Mouse (Mus musculus): ENCODE data around the gene Usp2.

The Usp2 gene

DNA sequence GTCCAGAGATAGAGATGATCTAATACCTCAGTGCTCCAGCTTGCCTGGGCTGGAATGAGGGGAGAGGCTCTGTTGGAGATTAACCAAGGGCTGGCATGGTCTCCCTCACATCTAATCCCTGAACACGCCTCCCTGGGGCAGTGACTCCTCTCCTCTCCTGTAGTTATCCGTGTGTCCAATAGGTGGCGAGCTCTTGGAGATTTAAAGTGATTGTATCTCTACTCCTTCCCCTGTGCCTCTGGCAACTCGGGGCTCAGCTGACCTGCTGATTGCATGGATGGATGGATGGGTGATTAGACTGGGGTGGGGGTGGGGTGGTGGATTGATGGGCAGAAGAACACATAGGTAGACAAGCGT, 9.9 kb downstream of the Usp2 start:
- peak; percentile 54 for DNase-seq

DNA sequence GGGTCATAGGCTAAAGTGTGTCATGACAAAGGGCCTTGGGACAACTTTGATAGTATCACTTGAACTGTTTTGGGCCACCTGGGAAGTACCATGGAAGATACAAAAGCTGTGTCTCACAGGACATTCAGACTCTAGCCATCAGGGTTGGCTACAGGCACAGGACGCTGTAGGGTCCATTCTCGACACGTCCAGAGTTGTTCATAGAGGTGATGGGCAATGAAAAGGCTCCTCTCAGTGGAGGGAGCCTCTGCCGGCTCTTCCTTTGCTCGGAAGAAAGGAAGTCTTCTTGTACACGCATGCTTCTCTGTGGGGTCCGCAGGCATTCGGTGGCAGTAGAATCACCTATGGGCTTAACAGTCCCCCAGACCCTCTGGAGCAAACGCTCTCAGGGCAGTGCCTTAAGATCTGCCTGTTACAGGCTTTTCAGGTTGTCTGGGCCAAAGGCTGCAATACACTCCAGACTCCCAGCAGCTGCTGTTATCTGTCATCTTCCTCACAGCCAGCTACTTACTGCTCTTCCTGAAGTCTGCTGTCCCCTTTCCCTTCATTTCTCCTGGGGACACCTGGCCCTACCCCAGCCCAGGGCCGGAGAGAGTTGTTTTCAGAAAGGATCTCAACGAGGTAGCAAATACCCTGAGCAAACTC, 10.6 kb downstream of the Usp2 start:
- DNase-seq = no peak

DNA sequence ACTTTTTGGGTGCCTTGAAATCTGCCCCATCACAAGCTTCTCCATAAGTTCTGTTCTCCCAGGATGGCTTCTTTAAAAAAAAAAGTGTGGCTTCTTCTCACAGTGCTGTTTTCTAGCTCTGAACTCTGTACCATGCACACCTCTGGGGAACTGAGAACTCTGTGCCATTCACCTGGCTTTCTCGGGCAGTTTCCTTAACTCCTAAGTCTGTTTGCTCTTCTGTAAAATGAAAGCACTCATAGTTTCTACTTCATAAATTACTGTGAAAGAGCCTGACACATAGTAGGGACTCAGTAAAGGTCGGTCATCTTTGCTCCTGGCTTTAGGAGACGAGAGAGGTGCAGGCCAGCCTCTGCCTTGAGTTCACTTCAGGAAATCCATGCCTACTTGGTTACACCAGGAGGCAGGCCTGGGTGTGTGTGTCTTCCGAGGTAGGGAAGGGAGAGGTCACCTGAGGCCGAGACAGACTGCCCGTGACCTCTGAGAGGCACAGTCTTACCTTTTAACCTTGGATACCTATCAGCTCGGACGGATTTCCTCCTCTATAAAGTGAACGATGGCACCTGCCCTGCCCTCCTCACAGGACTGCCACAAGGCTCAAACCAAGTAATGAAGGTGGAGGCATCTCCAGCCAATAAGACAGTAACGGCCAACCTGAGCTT, 11.4 kb downstream of the Usp2 start:
- no peak for DNase-seq

DNA sequence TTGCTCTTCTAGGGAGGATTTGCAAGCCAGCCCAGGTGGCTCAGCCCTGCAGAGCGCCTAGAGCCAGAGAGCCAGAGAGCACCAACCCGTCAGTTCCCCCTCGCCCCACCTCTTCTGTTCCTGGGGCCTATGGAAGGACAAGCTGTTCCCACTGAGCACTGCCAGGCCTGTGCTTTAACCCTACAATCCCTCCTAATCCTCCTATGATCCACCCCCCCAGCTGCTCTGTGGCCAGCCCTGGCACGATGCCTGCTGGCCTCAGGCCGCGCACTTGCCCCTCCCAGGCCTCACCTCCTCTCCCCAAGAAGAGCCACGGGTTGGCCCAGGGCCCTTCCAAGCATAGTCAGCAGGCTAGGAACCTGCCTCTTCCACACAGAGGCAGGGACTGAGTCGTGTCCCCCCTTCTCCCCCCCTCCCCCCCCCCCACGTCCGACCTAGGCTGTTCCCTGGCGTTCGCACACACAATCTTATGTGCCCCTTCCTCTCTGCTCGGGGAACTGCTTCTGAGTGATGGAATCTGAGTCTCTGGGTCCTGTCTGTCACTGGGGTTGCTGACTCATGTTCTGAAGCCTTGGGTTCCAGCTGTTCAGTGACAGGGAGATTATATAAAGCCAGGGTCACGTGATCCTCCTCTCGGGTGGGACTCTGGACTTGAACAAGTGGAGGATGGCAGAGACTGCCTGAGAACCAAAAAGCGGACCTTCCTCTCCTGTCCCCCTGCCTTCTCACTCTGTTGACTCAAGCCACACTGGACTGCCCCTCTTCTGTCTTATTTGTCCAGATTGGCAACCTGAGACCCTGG, 12.3 kb downstream of the Usp2 start:
- peak; percentile 27 for DNase-seq

DNA sequence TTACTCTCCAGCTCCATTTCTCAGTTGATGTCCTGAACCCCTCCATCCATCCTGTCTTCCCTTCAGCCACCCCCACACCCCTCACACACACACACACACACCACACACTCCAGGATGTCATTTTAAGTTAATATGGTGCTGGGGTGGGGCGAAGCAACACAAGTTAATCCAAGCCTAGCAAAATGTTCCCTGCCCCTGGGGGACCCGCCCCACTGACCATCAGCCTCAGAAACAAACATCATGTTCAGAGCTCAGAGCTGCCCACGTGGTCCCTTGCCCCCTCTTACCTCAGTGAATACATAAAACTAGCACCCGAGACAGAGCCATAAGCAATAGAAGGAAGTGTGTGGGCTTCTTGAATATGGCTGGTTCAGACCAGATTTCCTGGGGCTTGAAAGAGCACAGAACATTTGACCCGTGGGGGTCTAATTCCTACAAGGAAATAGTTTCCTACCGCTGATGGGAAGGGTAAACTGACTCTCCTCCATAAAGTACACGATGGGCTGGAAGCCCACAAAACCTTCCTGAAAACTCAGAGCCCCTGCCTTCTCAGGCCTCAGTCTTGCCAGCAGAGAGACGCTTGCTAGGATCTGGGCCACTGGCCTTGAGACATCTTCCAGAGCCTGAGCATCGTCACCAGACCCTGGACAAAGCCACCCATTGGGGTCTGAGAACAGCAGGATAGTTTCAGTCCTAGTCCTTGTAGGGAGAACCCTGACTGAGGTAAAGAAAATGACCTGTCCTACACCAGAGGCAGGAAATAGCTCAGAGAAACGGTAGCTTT, 13.4 kb downstream of the Usp2 start:
- DNase-seq = no peak

DNA sequence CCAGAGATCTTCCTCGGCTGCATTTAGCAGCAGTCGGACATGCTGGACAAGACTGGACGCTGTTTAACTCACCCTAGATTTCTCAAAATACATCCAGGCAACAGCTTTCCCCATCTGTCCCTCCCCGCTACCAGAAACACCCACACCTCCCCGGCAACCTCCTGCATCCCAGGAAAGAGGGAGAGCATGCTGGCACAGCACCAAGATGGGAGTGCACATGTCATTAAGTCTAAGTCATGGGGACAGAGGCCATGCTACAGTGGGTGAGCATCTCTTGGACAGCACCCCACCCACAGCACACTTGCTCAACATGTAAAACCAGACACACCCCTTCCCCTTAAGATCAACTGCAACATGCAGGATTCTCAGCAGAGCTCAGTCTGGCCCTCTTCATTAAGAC, 14.1 kb downstream of the Usp2 start:
- DNase-seq = no peak

DNA sequence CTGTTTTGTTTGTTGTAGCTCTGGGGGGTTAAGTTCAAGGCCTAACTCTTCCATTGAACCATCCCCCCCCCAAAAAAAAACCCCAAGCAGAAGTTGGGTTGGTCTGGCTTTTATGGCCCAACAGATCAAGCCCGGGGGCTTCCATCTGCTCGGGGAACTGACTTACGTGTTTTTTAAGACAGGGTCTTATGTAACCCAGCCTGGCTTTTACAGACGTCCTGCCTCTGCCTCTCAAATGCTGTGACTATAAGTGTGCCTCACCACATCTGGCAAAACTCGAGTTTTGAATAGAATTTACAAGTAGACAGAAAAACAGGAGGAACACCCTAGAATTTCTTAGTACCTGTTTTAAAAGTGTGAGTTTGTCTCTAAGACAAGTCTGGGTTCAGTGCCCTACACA, 14.8 kb downstream of the Usp2 start:
- no peak for DNase-seq

DNA sequence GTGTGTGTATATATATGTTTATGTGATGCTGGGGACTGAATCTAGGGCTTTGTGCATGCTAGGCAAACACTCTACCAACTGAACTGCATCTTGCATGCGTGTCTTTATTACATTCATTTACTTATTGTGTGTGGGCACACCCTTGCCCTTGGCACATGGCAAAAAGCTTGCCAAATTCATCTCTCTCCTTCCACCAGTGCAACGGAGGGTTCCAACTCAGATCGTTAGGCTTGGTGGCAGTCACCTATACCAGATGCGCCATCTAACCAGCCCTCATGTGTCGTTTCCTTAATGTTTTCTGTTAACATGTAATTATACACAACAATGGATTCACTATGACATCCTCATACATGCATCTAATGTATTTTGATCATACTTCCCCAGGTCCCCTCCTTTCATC, 15.4 kb downstream of the Usp2 start:
- no peak for DNase-seq

DNA sequence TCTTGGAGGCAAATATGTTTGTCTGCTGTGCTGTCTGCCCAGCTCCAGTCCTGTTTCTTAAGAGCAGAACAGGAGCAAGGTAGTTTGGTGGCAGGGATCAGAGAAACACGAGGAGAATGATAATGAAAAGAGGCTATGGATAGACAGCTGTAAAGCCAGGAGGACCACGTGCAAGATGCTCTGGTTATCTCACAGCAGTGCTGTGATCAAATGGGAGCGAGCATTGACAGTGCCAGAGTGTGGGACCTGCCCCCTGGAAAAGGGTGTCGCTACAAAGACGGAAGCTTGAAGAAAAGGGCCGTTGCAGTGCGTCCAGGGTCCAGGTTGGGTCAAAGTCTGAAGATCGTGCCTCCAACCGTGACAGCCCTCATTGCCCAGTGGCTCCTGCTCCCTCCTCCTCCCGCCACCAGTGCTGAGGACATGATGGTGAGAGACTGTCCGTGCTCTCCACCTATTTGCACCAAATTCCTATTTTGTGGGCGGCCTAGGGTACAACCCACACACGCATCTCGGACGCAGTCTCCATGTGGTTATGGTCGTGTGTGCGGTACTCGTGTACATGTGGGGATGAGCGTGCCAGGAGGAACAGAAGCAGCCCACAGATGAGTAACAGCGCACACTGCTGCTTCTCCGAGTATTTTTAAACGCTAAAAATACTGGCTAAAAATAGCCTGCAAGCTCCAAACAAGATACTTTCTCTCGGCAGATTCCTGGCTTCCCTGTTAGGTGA, 16.7 kb downstream of the Usp2 start:
- no peak for DNase-seq

DNA sequence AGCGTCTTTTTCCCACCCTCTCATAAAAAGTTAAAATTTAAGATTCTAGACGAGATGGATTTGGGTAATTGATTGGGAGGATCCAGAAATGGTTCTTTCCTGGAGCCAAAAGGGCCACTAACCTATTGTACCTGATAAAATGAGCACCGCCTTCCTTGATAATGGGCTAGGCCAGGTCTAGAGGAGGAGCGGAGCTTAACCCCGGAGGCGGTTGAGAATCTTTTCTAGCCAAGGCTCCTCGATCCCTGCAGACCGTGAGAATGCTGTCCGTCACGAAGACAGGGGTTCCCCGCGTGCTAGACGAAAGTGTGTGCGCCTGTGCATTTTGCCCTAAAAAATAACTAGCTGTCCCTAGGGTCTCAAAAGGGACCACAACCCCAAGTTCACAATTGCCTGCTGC, 17.4 kb downstream of the Usp2 start:
- no peak for DNase-seq

DNA sequence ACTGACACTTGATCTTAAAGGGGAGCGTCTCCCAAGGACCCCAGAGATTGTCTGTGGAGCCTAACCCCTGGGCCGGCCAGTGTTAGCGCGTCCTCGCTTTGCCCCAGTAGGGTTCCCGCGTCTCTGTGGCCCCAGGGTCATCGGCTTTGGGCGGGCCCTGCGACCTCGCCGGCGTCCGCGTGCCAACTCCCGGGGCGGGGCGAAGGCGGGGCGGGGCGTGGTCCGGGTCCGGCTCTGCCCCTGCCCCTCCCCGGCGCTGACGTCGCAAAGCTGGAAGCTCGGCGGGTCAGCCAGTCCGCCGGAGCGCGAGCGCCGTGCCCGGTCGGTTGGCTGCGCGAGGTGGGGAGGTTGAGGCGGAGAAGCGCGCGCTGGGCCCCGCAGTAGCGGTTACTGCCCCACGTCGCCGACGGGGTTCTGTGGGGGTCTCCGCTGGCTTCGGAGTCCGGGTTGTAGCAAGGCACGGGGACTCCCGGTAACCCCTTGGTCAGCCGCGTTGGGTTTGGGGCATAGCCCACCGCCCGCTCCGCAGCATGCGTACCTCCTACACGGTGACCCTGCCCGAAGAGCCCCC, 17.9 kb downstream of the Usp2 start:
- DNase-seq = peak; percentile 95

DNA sequence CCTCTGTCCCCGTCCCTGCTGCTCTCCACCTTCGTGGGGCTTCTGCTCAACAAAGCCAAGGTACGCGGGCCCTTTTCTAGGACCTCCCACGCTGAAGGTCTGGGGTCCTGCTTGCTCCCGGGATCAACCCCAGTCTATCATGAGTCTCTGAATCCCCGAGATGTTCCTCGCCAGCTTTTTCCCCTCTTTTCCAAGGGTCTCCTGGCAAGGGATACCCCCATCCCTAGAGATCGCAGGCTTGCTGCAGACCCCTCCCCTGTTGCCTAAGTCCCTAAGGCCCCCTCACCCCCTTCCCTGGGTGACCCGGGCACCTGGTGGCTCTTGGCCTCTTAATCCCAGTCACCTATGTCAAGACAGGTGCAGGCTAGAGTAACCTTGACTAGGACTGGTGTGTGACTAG, 18.5 kb downstream of the Usp2 start:
- DNase-seq = no peak

DNA sequence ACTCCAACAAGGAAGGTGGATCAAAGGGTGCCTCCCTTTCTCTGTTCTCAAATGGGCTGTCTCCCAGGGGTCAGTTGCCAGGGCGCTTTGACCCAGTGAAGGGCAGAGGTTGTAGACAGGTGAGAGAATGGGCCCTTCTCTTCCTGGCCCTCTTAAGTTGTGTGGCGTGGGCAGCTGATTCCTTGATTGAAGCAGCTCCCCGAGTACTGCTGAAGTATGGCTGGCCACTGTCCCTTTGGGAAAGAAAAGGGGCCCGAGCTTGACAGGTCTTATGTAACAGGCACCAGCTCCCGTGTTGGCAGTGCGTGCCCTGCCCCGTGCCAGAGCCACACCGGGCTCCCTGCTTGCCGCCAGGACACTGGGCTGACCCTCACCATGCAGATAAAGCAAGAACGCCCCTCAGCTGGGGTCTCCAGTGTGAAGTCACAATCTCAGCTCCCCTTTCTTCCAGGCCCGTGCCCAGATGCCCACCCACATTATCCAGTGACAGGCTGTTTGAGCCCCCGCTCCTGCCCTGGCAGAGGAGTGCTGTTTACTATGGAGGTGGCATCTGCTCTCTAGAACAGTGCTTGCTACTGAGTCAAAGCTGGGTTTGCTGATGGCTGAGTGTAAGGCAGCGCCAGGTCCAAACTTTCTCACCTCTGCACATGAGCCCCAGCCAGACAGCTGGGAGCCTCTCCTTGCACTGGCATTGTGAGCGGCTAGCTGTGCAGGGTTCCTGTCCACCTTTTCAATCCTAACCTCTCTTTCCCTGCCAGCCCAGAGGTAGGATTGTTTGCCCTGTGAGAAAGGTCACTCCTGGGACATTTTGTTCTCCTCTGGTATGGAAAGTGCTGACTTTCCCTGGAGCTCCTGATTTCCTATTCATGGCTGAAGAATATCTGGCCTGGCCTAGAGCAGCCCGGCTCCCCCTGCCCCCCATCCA, 19.2 kb downstream of the Usp2 start:
- no peak for DNase-seq

DNA sequence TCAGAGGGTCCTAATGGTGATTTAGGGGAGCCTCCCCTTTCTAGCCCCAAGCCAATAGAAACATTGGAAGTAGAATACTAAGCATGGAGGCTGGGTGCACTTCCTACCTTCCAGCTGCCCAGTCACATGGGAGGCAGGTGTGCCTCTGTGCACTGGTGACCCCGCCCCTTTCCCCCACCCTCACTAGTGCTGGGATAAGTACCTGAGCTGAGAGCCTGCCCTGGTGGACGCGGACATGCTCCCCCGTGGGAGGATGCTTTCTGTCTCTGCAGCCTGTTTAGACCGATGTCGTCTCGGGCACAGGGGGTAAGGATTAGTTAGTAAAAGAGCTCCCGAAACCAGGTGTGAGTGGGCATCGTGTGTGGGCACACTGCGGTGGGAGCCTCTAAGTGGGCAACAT, 20.1 kb downstream of the Usp2 start:
- DNase-seq = no peak

DNA sequence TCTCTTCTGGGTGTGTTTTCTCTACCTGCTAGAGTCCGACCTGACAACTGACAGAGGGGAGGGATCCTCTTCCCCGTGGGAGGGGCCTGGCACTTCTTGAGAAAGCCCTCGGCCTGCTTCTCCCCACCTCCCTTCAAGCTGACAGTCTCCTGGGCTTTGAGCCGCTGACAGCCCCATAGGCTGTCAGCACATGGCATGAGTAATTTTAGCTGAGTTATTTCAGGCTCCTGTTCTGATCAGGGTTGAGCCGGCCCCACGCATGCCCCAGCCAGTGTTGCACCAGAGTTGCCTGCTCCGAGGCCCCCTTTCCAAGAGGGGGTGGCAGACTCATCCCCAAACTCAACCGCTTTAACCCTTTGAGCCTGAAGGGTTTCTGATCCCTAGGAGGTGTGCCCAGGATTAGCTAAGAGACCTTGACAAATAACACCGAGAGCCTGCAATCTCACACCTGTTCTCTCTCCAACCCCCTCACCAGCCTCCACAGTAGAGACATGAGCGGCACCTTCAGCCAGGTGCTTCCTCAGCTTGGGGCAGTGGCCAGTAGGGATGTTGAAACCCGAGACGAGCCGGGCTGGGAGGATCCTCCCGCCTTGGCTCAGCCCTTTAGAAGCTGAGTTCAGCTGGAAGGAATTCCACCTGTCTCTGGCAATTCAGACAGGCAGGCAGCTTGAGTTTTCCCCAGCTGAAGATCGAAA, 21.1 kb downstream of the Usp2 start:
- DNase-seq = no peak

DNA sequence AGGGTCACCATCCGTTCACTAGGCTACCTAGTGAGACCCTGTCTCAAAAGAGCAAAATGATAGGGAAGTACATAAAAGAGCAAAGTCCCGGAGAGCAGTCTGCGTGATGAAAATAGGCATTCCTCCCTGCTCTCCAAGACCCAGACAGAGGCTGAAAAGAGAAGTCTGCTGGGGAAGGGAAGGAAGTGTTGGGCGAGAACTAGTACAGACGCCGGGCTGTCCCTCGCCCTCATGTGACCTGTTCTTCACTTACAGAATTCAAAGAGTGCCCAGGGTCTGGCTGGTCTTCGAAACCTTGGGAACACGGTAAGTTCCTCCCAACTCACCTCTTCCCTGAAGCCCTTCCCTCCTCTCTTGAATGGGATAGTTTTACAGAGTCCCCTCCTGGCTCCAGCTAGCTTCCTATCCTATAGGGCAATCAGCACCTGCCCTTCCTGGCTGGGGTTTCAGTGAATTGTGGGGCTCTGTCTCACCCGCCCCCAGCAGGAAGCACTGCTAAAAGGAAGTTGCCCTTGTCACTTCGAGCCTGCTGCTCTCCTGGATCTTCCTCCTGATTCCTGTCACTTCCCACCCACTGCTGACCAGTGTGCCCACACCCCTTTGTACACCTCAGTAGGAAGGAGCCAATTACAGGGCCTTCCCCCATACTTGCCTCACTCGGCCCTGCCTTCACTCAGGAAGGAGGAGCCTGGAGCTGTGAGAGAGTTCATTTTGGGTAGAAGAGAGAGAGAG, 22.2 kb downstream of the Usp2 start:
- no peak for DNase-seq

DNA sequence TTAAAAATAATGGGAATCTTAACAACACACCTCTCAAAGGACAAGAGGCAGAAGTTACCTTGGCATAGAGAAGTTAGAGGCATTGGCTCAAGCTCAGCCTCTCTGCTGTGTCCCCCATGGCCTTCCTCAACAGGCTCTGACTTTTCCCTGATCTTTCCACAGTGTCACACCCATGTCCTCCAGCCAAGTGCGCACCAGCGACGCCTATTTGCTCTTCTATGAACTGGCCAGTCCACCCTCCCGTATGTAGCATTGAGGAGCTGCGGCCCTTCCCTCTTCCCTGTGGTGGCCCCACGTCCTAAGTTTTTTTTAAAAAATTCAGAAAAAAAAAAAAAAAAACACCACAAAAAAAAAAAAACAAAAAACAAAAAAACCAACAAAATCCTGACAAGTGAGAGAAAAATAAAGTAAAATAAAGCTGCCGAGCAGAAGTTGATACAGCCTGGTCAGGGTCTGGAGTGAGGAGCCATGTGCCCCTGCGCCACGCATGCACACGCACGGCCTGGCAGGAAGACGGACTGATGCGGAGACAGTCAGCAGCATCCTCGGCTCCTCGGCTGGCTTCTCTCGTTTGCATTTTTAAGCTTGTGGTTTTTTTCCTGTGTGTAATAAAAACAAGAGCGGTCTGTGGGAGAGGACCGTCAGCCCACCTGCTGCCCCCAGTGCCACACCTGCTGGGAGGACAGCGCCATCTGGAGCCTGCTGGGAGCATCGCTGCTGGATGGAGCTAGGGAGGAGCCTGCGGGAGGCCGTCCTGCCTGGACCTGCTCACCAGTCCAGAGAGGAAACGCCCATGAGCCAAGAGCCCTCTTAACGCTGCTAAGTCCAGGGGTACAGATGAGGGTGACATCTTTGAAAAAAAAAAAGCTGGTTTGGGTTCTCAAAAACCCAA, 27.0 kb downstream of the Usp2 start:
- peak; percentile 75 for DNase-seq

DNA sequence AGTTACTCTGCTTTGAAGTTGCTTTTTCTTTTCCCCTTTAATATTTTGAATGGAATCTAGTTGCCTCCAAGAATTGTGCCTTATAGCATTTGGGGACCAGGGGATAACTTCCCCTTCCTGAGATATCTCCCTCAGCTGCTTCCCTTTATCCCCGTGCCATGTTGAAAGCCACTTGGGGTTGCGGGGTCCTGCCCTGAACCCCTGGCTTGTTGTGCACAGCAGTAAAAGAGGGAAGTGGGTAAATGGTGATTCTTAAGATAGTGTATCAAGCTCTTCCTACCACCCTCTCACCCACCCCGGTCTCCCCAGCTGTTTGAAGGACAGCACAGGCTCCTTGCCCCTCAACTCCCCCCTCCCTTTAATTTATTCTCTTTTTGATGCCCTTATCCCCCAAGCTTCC, 27.9 kb downstream of the Usp2 start:
- DNase-seq = no peak

DNA sequence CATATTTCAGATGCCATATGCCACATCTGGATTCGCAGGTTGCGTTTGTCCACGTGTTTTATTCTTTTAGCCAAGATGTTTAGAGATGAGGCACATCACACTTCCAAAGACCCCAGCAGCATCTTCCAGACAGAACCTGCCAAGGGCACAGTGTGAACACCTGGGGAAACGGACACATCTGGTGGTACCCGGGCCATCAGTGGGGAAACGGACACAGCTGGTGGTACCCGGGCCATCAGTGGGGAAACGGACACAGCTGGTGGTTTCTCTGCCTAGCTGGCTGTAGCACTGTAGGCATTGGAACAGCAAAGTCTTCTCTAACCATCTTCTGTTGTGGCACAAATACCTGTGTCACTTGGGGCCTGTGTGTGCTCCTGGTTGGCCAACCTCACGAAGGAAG, 29.0 kb downstream of the Usp2 start:
- no peak for DNase-seq
